Mouse (Mus musculus): ENCODE results near the gene Olfr686. TPM values are rescaled to one million over a fixed set of nuclear protein-coding genes. Genes with fewer than 3 reads are reported as not detected.

The Olfr686 gene
- polyA plus RNA-seq, 1 experiment from 2014 or later: not detected

- H3K4me1 ChIP-seq (ENCODE audit: control insufficient read depth, insufficient read depth, low read length): no peaks in the 10 kb centered on the region
- no peak overlapping the region for H3K9ac ChIP-seq (ENCODE audit: low read length)
- WGBS: 61% methylated on average over 1 of the region's 1 CpGs
- no peak overlapping the region for H3K4me2 ChIP-seq (ENCODE audit: low read depth, severe bottlenecking)
- H3K27ac ChIP-seq (replicated peaks; ENCODE audit: low read depth, low read length): no peak overlapping the region
- no peaks in the 10 kb centered on the region for H3K9me3 ChIP-seq (ENCODE audit: control insufficient read depth, low read length)
- ATAC-seq (ENCODE audit: insufficient number of reproducible peaks, low FRiP score, low TSS enrichment, low read depth): no peak
- no peak overlapping the region for H3K4me3 ChIP-seq (ENCODE audit: low read depth, low read length)
- no peak for DNase-seq (ENCODE audit: low spot score)
- no peaks in the 10 kb centered on the region for H3K27me3 ChIP-seq (ENCODE audit: control insufficient read depth, insufficient read depth, low read length)
- no peaks in the 10 kb centered on the region for H3K36me3 ChIP-seq (ENCODE audit: control insufficient read depth, insufficient read depth, low read length)
Measured at GRCm38 (mm10) chr7:105214761-105215160, 7.5 kb upstream of the Olfr686 start.

- no peak for DNase-seq (ENCODE audit: low spot score)
Measured at GRCm38 (mm10) chr7:105185912-105186311, 21.4 kb downstream of the Olfr686 start, which contains the start of gene Olfr685. Gene Olfr685 (minus strand): TSS chr7:105186012.

DNA sequence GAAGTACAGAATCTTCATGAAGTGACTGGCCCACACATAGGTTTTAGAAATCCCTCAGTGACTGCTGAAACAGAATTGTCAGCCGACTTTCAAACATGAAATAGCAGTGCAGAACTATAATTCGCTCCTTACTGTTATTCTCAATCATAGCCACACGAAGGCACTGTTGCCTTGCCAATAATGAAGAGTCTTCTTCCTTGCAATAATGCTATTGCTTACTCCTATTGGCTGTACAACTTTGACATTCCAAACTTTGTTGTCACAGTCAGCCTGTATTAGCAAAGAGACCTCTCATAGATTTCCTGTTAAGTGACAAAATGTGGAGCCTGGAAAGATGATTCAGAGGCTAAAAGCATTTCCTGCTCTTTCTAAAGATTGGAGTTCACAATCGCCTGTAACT, 36.5 kb downstream of the Olfr686 start:
- H3K9me3 ChIP-seq (ENCODE audit: control insufficient read depth, low read length): no peaks in the 10 kb centered on the region
- H3K9ac ChIP-seq (ENCODE audit: low read length): no peak overlapping the region
- ATAC-seq (ENCODE audit: insufficient number of reproducible peaks, low FRiP score, low TSS enrichment, low read depth) (no peak), DNase-seq (ENCODE audit: low spot score) (no peak)
- 54% methylated on average over 4 of the region's 4 CpGs for WGBS
- H3K27ac ChIP-seq (replicated peaks; ENCODE audit: low read depth, low read length): no peak overlapping the region
- no peak overlapping the region for H3K4me2 ChIP-seq (ENCODE audit: low read depth, severe bottlenecking)
- no peaks in the 10 kb centered on the region for H3K4me1 ChIP-seq (ENCODE audit: control insufficient read depth, insufficient read depth, low read length)
- H3K4me3 ChIP-seq (ENCODE audit: low read depth, low read length): no peak overlapping the region
- H3K36me3 ChIP-seq (ENCODE audit: control insufficient read depth, insufficient read depth, low read length): no peaks in the 10 kb centered on the region
- H3K27me3 ChIP-seq (ENCODE audit: control insufficient read depth, insufficient read depth, low read length): no peaks in the 10 kb centered on the region

More at GRCm38 (mm10) chr7:105185912-105186311, 21.4 kb downstream of the Olfr686 start, which contains the start of gene Olfr685:
- Histone ChIP-seq H3K9me3 (ENCODE audit: control insufficient read depth, low read length) (no peaks in the 10 kb centered on the region), H3K36me3 (ENCODE audit: control insufficient read depth, insufficient read depth, low read length) (no peaks in the 10 kb centered on the region), H3K4me1 (ENCODE audit: control insufficient read depth, insufficient read depth, low read length) (no peaks in the 10 kb centered on the region), H3K27me3 (ENCODE audit: control insufficient read depth, insufficient read depth, low read length) (no peaks in the 10 kb centered on the region), H3K4me3 (ENCODE audit: low read depth, low read length) (no peak within 1 kb of the TSS), H3K27ac (replicated peaks; ENCODE audit: low read depth, low read length) (no peak within 1 kb of the TSS), H3K9ac (ENCODE audit: low read length) (no peak within 1 kb of the TSS), H3K4me2 (ENCODE audit: low read depth, severe bottlenecking) (no peak within 1 kb of the TSS)
- 72% methylated on average over 1 of the region's 1 CpGs for WGBS
- no peak for ATAC-seq (ENCODE audit: insufficient number of reproducible peaks, low FRiP score, low TSS enrichment, low read depth)

DNA sequence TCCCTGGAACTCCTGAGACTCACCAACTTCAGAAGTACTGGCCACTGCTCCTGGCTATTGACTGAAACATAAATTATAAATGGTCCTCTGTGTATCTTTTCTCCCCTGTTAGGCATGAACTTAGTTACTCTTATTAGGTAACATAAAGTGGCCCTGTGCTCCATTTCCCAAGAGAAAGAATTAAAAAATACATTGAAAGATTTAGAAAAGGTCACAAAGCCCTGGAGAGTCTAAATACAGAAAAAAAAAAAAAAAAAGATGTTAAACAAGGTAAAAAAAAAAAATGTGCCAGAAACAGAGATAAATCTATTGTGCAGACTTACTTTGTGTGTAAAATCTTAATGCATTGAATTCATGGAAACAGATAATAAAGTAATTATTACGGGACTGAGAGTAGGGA, 43.7 kb downstream of the Olfr686 start, which contains the start of gene Olfr684:
TSS of gene Olfr684 (minus strand) at position 101 of the 400 bp plus-strand sequence.
- Histone ChIP-seq H3K27ac (replicated peaks; ENCODE audit: low read depth, low read length) (no peak within 1 kb of the TSS), H3K36me3 (ENCODE audit: control insufficient read depth, insufficient read depth, low read length) (no peaks in the 10 kb centered on the region), H3K4me2 (ENCODE audit: low read depth, severe bottlenecking) (no peak within 1 kb of the TSS), H3K9ac (ENCODE audit: low read length) (no peak within 1 kb of the TSS), H3K9me3 (ENCODE audit: control insufficient read depth, low read length) (no peaks in the 10 kb centered on the region), H3K4me1 (ENCODE audit: control insufficient read depth, insufficient read depth, low read length) (no peaks in the 10 kb centered on the region), H3K27me3 (ENCODE audit: control insufficient read depth, insufficient read depth, low read length) (no peaks in the 10 kb centered on the region), H3K4me3 (ENCODE audit: low read depth, low read length) (no peak within 1 kb of the TSS)
- WGBS: 76% methylated on average over 1 of the region's 1 CpGs
- ATAC-seq (ENCODE audit: insufficient number of reproducible peaks, low FRiP score, low TSS enrichment, low read depth): no peak
- no peak for DNase-seq (ENCODE audit: low spot score)

Other genes with a start within 250 kb of the Olfr686 start
- not detected in 2 replicates for gene Olfr670, start 244.9 kb downstream of the Olfr686 start, polyA plus RNA-seq (2014; fragmentation: Nextera tagmentation; extraction: Ambion mirVana)
- gene Olfr671, start 228.4 kb downstream of the Olfr686 start, polyA plus RNA-seq (2014; fragmentation: Nextera tagmentation; extraction: Ambion mirVana): not detected in 2 replicates
- not detected in 2 replicates for gene Olfr672, start 205.5 kb downstream of the Olfr686 start, polyA plus RNA-seq (2014; fragmentation: Nextera tagmentation; extraction: Ambion mirVana)
- gene Olfr675, start 179.0 kb downstream of the Olfr686 start, polyA plus RNA-seq (2014; fragmentation: Nextera tagmentation; extraction: Ambion mirVana): not detected in 2 replicates
- not detected in 2 replicates for gene Olfr676, start 174.8 kb downstream of the Olfr686 start, polyA plus RNA-seq (2014; fragmentation: Nextera tagmentation; extraction: Ambion mirVana)
- not detected in 2 replicates for gene Olfr677, start 156.1 kb downstream of the Olfr686 start, polyA plus RNA-seq (2014; fragmentation: Nextera tagmentation; extraction: Ambion mirVana)
- gene Olfr678, start 143.0 kb downstream of the Olfr686 start, polyA plus RNA-seq (2014; fragmentation: Nextera tagmentation; extraction: Ambion mirVana): not detected in 2 replicates
- not detected in 2 replicates for gene Olfr679, start 126.3 kb downstream of the Olfr686 start, polyA plus RNA-seq (2014; fragmentation: Nextera tagmentation; extraction: Ambion mirVana)
- gene Olfr680-ps1, start 114.7 kb downstream of the Olfr686 start, polyA plus RNA-seq (2014; fragmentation: Nextera tagmentation; extraction: Ambion mirVana): not detected in 2 replicates
- not detected in 2 replicates for gene Olfr681, start 90.6 kb downstream of the Olfr686 start, polyA plus RNA-seq (2014; fragmentation: Nextera tagmentation; extraction: Ambion mirVana)
- gene Olfr683, start 60.5 kb downstream of the Olfr686 start, polyA plus RNA-seq (2014; fragmentation: Nextera tagmentation; extraction: Ambion mirVana): not detected in 2 replicates
- gene Olfr684, start 43.8 kb downstream of the Olfr686 start, polyA plus RNA-seq (2014; fragmentation: Nextera tagmentation; extraction: Ambion mirVana): not detected in 2 replicates
- gene Olfr685, start 21.5 kb downstream of the Olfr686 start, polyA plus RNA-seq (2014; fragmentation: Nextera tagmentation; extraction: Ambion mirVana): not detected in 2 replicates
- gene Olfr688, start 80.6 kb upstream of the Olfr686 start, polyA plus RNA-seq (2014; fragmentation: Nextera tagmentation; extraction: Ambion mirVana): not detected in 2 replicates
- not detected in 2 replicates for gene Olfr689, start 103.7 kb upstream of the Olfr686 start, polyA plus RNA-seq (2014; fragmentation: Nextera tagmentation; extraction: Ambion mirVana)
- gene Olfr690, start 126.6 kb upstream of the Olfr686 start, polyA plus RNA-seq (2014; fragmentation: Nextera tagmentation; extraction: Ambion mirVana): not detected in 2 replicates
- not detected in 2 replicates for gene Olfr691, start 134.8 kb upstream of the Olfr686 start, polyA plus RNA-seq (2014; fragmentation: Nextera tagmentation; extraction: Ambion mirVana)
- gene Olfr692, start 160.7 kb upstream of the Olfr686 start, polyA plus RNA-seq (2014; fragmentation: Nextera tagmentation; extraction: Ambion mirVana): not detected in 2 replicates
- gene Gm5901, start 167.6 kb upstream of the Olfr686 start, polyA plus RNA-seq (2014; fragmentation: Nextera tagmentation; extraction: Ambion mirVana): not detected in 2 replicates
- 36.6 and 37.3 TPM in 2 replicates for gene Fam160a2, start 192.6 kb upstream of the Olfr686 start, polyA plus RNA-seq (2014; fragmentation: Nextera tagmentation; extraction: Ambion mirVana)
- gene Cnga4, start 197.1 kb upstream of the Olfr686 start, polyA plus RNA-seq (2014; fragmentation: Nextera tagmentation; extraction: Ambion mirVana): not detected in 2 replicates
- not detected in 2 replicates for gene Cckbr, start 218.2 kb upstream of the Olfr686 start, polyA plus RNA-seq (2014; fragmentation: Nextera tagmentation; extraction: Ambion mirVana)